Mouse (Mus musculus): ENCODE measurements around the gene Itga1.

- no peak for TF ChIP-seq CTCF (IDR thresholded peaks at IDR 0.05; ENCODE audit: control insufficient read depth, insufficient read depth, insufficient replicate concordance, low read depth, low read length)
- TF ChIP-seq POLR2A (IDR thresholded peaks at IDR 0.05; ENCODE audit: control insufficient read depth, low read depth, low read length), result no peak
Observed at GRCm38 (mm10) chr13:115090977-115091445, 10.8 kb downstream of the Itga1 start.

Data from testis, adult 2 months (tissue).